Mouse (Mus musculus) thymus, postnatal 25 days (tissue): ENCODE data around the gene Gpr157.

ENCODE experiments used
- DNase-seq: peaks from one replicate; pipeline ENCODE4 v3.0.0; 2022

Gpr157 gene

DNA sequence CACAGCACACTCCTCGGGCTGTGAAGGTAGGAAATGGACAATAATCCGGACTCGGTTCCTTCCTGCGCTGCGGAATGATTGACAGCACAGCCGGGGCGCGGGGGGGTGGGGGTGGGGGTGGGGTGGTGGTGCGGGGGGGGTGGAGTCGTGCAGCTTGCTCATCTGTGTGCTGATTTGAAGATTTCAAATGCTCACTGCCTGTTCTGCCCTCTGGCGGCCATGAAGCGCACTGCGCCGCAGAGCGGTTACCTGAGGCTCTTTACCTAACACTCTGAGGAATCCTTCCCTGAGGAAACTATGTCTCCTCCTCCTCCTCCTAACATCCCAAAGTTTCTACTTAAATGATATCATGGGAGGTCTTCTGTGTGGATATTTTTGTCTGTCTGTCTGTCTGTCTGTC, 25.7 kb downstream of the Gpr157 start:
- peak; percentile 77 for DNase-seq

DNA sequence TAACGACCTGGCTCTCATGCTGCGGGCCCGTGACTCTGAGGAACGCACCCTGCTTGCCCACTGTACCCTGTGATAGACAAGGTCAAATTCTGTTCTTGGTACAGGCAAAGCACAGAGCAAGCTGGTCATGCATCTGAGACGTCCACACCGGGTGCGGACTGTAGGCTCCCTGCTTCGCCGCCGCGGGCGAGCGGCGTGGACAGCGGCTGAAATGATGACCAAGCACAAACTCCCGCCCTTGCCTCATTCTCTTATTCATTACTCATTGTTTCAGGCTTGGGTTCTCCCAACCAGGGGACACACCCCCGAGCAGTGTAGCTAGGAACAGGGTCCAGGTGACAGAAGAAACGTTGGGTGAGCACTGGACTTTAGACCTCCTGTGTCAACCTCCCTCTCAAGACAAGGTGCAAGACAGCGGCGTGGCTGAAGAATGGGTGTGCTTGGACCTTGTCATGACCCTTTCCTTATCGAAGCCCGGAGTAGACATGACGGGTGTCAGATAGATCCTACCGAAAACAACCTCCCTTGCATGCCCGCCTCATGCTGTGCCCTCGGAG, 27.4 kb downstream of the Gpr157 start:
- DNase-seq, result no peak

DNA sequence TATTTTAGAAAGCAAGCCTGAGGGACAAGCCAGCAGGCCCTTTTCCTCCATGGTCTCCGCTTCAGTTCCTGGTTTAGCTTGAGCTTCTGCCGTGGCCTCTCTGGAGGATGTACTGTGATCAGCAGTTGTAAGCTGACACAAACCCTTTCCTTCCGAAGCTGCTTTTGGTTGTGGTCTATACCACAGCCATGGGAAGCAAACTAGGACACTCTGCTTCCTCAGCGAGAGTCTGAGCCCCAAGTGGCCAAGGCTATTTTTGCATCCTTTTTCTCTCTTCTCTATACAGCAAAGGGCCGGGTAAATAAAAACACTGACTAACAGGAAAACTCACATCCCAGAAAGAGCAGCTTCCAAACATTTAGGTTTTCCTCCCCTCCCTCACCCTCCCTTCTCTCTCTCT, 30.1 kb downstream of the Gpr157 start:
- DNase-seq, result peak; percentile 30

DNA sequence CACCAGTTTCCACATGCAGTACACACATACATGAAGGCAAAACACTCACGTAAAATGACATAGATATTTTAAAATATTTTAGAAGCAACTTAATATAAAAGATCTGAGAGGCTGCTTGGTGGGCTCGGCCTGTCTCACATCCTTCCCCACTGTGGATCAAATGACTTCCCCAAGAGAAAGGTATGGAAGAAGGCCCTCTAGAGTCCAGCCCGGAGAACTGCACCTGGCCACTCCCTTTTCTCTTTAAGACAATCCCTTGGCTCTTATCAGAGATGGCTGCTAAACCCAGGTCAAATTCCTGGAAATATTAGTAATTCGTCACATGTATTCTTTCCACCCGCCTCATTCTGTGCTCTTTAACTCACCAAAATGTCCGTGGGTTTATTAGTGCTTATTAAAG, 31.0 kb downstream of the Gpr157 start:
- DNase-seq, result no peak

DNA sequence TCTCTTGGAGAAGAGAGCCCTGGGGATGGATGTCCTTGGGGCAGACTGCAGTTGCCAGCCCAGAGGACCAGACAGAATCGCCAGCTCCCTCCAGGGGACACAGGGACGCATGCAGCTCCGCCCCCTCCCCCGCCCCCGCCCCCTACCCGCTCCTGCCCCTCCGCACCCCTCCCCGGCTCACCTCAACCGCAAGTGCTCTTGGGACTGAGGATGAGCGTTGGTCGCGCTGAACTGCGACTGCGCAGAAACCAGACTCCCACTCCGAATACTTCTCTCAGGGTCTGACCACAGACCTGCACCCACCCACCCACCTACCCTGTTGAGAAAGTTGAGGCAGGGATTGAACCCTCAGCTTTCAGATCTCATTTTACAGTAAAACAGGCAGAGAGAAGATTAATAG, 31.9 kb downstream of the Gpr157 start, which contains the start of gene Slc2a5:
Slc2a5 (plus strand) TSS at position 229 of the 400 bp plus-strand sequence.
- no peak for DNase-seq

DNA sequence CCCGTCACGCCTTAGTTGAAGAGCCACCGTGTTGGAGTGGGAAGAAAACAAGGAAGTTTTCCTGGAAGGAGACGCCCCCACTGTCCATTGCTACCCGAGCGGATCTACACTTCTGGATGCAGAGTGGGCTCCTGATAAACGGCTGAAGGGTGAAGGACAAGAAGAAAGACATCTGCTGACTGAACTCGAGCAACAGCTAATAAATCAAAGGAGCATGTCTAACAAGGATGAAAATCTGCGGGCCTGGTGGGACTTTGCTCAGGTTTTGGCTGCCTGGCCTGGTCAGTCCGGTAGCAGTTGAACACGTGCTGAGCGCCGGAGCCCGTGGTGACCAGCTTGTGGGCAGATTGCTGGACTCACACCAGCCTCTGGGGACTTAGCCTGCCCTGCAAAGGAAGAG, 32.5 kb downstream of the Gpr157 start:
- DNase-seq, result no peak

DNA sequence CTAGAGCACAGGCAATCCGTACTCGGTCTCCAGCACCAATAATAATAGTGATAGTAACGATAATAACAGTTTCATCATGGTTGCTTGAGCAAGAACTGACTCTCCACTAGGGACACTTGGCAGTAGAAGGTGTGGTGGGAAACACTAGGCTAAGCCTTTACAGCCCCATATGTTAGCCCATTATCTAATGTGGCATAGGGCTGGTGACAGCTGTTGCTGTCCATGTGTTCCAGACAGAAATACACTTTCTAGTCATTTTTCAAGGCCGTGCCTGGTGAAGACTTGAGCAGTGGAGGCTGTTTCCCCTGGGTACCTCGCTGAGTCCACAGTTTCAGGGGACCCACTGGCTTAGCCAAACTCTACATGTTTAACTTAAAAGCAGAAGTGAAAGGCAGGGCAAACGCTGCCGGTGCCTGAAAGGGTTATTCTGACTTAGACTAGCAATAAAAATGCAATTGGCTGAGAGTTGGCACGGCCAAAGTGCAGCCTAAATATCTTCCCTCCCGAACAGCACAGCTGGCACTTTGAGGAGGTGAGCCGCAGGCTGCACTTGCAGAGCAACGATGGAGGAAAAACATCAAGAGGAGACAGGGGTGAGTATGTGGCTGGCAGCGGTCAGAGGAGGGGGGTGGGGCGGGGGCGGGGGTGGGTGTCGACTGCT, 33.1 kb downstream of the Gpr157 start:
- peak; percentile 23 for DNase-seq

DNA sequence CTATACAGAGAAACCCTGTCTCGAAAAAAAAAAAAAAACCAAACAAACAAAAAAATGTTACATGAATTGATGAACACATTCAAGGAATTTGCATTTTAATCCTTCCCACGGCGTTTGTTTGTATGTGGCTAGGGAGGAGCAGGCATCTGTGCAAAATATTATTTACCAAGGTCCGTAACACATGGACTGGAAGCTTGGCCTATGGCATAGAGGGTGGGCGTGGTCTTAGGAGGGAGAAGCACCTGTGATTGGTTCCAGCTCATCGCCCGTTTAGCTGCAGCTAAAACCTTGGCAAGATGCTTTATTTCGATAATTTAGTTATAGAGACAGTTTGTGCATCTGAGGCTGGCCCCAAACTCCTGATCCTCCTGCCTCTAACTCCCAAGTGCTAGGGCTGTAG, 34.3 kb downstream of the Gpr157 start:
- no peak for DNase-seq

DNA sequence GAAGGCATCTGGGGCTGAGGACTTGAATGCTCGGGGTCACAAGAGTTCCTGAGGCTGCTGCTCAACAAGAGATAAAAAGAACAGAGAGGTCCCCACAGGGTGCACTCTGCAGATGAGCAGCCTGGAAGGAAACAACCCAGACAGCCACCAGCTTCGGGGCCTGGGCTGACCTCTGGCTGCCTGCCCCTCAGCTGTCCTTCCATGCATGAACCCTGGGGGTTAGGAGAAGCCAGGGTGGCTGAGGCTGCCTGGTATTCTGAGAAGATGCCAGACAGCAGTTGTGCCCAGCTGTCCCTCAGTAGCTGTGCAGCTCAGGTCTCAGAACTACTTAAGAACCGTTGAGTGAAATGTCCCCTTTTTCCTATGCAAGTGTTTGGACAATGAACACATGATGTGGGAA, 35.3 kb downstream of the Gpr157 start:
- no peak for DNase-seq

DNA sequence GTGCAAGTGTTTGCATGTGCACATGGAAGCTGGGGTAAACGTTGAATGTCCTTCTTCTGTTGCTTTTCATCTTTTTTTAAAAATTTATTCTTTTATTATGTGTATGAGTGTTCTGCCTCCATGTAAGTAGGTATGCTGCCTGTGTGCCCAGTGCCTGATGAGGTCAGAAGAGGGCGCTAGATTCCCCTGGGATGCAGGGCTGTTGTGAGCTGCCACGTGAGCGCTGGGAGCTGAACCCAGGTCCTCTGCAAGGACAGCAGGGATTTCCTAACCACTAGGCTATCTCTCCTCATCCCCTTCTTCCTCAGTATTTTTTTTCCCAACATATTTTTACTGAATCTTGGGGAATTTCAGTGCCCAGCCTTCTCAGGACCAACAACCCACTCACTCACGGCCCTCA, 39.2 kb downstream of the Gpr157 start:
- DNase-seq, result no peak

DNA sequence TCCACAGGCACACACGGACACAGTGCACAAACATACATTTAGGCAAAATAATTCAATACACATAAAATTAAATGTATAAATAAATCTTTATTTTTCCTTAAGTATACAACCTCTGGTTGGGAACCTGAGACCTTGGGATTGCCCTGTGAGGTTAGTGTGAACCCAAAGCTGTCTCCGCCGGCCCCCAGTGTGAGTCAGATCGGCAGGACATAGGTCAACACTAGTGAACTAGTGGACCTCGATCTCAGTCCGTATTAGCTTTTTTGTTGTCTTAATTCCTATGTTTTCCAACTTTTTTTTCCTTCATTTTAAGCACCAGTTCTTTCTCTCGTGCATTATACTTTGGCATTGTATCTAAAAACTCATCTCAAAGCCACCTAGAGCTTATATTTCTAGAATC, 40.7 kb downstream of the Gpr157 start:
- DNase-seq, result no peak

DNA sequence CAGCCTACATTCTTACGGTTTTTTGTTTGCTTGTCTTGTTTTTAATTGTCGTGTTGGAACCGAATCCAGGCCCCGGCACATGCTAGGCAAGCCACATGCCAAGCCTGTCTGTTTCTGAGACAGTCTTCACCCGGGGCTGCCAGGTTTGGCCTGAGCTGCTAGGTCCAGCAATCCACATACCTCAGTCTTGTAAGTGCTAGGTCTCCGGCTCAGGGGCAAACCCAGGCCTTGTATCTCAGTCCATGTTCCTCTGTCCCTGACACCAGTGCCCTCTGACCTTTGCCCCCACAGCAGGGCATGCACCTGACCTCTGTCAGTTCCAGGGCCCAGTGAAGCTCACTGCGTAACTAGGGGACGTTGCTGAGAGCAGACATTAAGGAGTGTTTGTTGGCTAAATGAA, 41.4 kb downstream of the Gpr157 start:
- DNase-seq, result no peak

DNA sequence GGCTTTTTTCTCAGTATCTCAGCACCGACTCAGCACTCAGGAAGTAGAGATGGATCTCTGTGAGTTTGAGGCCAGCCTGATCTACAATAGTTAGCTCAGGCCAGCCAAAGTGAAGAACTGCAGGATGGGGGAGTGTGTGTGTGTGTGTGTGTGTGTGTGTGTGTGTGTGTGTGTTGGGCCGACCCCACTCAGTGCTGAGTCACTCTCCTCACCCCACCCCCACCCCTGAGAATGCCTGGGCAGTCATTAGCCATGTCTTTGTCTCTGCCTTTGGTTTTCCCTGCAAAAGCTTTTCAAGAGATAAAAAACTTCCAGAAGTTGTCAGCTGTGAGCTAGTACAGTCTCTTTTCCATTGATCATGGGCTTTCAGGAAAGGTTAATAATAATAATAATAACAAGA, 43.5 kb downstream of the Gpr157 start:
- DNase-seq, result no peak

DNA sequence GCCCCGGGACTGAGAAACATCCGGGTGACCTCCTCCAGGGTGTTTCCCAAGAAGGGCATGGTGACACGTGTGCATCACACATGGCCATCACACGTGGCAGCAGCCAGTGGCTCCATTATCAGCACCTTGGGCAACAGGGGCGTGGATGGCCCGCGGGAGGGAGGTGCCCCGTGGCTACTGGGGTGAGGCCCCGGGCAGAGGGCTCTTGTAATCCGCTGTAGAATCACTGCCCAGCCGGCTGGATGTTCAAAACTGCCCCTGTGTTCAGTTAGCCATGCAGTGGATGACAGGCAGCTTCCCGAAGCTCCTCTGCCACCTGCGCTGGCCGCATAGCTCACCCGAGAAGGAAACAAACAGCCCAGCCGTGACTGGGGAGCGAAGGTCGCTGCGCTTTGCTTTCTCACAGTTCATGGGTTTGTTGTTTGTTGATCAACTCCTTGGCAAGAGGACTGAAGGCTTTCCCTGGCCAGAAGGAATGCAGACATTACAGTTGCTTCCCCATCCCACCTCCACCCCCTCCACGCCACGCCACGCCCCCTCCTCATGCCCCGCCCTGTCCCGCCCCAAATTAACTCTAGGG, 45.6 kb downstream of the Gpr157 start:
- DNase-seq, result no peak

DNA sequence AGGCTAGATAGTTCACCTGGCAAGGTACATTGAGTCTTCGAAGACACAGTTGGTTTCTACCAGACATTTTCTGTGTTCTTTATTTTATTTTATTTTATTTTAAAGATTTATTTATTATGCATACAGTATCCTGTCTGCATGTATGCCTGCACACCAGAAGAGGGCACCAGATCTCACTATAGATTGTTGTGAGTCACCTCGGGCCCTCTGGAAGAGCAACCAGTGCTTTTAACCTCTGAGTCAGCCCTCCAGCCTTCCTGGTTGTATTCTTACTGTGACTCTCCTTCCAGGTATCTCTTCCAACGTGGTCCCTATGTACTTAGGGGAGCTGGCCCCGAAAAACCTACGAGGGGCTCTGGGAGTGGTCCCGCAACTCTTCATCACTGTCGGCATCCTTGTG, 48.1 kb downstream of the Gpr157 start:
- DNase-seq, result no peak

DNA sequence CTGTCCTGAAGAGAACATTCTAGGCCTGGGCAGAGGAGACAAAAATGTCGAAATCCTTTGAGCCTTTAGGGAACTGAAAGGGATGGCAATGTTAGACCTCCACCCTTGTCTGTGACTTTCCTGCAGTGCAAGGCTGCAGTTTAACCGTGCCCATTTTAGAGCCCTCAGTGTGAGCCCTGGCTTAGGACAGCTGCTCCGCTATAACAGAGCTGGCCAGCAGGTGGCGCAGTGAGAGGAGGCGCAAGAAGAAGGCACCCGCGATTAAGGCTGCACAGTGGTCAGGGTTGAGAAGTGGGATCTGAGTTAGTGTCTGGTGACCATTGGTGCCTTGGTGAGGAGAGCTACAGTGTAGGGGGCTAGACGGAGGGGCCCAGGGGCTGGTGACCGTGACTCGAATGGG, 49.5 kb downstream of the Gpr157 start:
- DNase-seq, result peak; percentile 70

DNA sequence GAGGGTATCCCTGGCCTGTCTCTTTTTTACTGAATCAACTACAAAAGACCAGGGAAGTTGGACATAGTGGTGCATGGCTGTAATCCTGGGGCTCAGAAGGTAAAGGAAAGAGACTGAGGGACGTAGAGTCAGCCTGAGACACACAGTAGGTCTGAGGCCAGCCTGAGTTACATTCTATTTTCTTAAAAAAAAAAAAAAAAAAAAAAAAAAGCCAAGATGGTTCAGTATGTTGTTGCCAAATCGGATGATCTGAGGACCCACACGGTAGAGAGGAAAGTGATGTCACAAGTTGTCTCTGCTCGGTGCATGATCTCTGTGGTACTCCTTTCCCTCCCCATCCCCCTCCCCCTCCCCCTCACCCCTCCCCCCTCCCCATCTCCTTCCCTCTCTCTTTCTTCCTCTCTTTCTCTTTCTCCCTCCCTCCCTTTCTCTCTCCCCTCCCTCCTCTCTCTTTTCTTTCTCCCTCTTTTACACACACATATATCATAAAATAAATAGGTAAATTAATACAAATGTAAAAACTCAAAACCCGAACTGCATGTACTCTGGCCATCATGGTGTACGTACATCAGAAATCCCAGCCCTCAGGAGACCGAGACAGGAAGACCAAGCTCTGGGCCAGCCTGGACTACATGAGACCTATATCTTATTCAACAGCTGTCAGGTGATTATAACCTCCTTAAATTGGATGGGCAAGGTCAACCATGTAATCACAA, 50.4 kb downstream of the Gpr157 start:
- DNase-seq, result no peak

DNA sequence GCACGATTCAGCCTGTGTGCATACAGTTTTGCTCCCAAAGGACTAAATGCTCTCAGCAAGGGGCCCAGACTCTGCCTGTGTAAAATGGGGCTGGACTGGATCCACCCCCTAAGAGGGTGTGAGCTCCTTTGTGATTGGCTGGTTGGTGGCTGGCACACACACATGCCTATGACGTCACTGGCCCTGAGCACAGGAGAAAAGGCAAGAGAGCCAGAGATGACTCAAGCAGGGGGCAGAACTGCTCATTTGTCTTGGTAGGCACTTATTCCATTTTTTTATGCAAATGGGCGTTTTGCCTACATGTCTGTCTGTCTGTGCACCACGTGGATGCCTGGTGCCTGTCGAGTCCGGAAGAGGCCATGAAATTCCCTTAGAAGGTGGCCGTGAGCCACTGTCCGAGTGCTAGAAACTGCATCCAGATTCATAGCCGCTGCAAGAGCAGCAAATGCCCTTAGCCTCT, 50.9 kb downstream of the Gpr157 start:
- peak; percentile 48 for DNase-seq

DNA sequence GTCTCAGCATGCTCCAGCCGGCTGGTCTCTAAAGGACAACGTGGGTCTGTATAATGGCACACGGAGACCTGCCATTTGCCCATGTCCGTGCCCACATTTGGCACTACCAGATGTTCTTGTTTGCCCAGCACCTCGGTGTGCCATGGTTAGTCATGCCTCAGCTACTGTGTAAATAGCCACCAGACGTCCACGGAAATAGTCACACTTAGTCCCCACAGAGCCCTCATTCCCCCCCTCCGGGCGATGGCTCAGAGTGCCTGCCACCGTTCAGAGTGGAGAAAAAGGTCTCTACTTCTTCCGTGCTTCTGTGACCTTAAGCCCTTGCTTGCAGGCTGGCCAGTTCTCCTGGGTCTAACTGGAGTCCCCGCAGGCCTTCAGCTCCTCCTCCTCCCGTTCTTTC, 51.9 kb downstream of the Gpr157 start:
- no peak for DNase-seq

DNA sequence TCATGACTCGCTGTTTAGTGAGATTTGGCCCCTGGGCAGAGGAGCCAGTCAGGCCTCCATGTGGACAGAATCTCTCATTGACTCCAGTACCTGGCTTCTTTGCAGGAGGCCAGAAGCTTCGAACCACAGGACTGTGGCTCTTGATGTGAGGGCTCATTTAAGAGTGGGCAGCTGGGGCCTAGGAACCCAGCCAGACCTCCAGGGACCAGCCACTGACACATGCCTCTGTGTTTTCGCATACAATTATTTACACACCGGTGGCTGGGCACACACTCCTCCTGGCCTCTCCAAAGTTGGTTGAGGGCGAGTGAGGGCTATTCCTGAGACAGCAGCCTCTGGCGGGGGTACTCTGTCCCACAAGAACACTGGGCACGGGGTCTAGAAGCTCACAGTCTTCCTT, 53.2 kb downstream of the Gpr157 start:
- DNase-seq, result no peak

DNA sequence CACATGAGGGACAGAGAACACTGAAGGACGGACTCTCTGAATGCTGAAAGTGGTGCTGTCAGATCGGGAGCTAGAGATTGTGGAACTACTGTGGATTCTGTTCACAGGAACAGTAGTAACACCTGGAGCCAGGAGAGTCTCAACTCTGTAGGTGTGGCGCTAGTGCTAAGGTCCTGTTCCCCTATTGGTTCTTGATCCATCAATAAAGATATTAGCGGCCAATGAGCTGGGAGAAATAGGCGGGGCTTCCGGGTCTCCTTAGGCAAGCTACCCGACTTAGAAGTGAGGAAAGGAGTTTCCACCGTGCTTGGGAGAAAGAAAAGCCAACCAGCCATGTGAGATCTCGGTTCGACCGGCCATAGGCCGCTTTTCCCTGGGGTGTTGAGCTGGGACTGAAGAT, 57.1 kb downstream of the Gpr157 start:
- no peak for DNase-seq

DNA sequence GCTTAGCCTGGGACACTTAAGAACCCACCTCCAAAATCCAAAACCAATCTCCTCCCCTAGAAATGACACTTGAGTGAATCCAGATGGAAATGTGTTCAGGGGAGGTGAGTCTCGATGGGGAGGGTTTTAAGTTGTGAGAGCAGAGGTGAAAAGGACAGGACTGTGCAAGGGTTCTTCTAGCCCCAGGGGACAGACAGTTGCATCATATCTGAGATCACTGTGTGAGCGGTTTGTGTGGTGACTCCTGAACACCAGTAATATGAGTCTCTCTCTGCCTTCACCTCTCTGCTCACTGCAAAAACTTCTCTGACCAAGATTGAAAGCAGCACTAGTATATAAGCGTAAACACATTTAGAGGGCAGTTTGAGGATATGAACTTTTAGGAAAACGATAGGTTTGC, 59.1 kb downstream of the Gpr157 start:
- DNase-seq, result no peak

DNA sequence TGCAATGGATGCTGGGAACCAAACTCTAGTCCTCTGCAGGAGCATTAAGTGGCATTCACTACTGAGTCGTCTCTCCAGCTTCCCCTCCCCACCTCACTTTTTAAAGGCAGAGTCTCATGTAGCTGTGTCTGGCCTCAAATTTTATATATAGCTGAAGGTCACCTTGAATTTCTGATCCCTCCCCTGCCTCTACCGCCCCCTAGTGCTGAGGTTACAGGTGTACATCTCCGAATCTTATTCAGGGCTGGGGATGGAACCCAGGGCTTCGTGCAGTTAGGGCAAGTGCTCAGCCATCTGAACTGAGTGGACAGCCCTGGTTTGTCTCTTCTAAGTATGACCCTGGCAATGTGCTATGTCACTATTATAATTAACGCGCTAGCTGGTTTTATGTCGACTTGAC, 63.9 kb downstream of the Gpr157 start:
- no peak for DNase-seq

DNA sequence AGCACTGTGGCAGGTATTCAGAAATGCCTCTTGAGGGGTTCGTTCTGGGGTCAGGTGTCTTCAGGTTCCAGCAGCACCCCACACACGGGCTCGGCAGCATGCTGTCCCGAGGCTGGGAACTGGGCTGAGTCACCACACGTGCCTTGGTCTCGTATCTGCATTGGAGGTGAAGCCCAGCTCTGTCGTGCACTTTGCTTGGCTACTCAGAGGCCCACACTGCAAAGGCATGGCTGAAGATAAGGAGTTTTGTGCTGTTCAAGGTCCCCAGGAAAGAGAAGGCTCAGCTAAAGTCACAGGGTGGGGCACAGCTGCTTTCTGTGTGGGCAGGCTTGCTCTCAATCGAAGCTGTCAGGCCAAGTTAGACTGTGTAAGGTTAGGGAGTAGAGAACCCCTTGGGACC, 65.3 kb downstream of the Gpr157 start:
- no peak for DNase-seq
